Mouse (Mus musculus): Measurements from ENCODE around the gene Nfatc2. TPM values are rescaled to one million over a fixed set of nuclear protein-coding genes. Genes with fewer than 3 reads are reported as not detected.
A peak's percentile ranks its signal among the peaks of the same experiment; 100 is the strongest.

Gene Nfatc2
- total and polyA plus RNA-seq, 2 experiments from 2014 or later = 6.4 to 7.3 TPM

GRCm38 (mm10) chr2:168527430-168527792, 74.0 kb downstream of the Nfatc2 start:
- WGBS = 92% methylated on average over 10 of the region's 10 CpGs
- TF ChIP-seq CTCF (IDR thresholded peaks at IDR 0.05) = no peak
- Histone ChIP-seq H3K4me3 (ENCODE audit: low read depth, low read length) (no peak overlapping the region), H3K9me3 (ENCODE audit: low read length) (no peaks in the 10 kb centered on the region), H3K27ac (ENCODE audit: low read depth, low read length) (no peak overlapping the region), H3K9ac (replicated peaks; ENCODE audit: low read length, poor library complexity, severe bottlenecking) (no peak overlapping the region), H3K4me1 (ENCODE audit: insufficient read depth, low read length) (peaks cover 3% of the 10 kb centered on the region), H3K4me2 (ENCODE audit: low read depth, low read length, poor library complexity, severe bottlenecking) (no peak overlapping the region), H3K27me3 (ENCODE audit: insufficient read depth, low read length) (no peaks in the 10 kb centered on the region), H3K36me3 (ENCODE audit: insufficient read depth, low read length) (no peaks in the 10 kb centered on the region)
- ATAC-seq (ENCODE audit: low FRiP score) (no peak), DNase-seq (ENCODE audit: low spot score) (no peak)

DNA sequence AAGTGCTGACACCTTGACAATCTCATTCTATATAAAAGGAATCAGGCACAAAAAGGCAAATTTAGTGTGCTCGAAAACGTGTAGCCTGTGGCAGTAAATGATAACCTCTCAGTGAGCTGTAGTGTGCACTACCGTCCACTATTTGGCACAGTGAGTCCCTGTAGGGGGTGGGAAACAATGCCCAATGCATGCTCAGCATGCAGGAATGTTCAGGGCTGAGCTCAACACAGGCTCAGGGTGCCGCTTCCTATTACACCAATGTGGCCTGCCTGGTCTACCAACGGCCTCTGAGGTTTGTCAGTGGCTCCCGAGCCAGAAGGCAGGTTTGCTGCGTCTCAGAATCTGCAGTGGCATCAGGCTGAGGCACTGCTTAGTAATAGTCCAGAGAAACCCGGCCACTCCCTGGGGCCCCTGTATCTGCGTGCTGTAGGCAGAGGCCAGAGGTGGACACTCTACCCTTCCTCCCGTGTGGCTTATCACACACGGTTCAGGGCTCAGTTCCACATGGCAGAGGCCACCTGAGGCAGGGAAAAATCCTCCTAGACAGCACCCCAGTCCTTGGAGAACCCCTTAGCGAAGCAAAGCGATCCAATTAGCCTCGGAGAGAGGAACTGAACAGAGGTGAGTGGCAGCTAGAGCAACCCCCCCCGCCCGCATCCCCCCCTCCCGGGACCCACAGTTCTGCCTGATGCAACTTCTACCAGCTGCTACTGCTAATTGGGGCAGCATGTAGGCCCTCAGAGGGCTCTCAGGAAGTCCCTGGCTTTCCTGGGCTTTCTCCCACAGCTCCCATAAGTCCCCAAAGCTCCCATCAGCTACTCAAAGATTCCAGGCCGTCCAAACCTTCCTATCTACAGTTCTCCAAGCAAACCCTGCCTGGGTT, 74.7 kb downstream of the Nfatc2 start:
- H3K27ac ChIP-seq (ENCODE audit: low read depth, low read length) = no peak overlapping the region

DNA sequence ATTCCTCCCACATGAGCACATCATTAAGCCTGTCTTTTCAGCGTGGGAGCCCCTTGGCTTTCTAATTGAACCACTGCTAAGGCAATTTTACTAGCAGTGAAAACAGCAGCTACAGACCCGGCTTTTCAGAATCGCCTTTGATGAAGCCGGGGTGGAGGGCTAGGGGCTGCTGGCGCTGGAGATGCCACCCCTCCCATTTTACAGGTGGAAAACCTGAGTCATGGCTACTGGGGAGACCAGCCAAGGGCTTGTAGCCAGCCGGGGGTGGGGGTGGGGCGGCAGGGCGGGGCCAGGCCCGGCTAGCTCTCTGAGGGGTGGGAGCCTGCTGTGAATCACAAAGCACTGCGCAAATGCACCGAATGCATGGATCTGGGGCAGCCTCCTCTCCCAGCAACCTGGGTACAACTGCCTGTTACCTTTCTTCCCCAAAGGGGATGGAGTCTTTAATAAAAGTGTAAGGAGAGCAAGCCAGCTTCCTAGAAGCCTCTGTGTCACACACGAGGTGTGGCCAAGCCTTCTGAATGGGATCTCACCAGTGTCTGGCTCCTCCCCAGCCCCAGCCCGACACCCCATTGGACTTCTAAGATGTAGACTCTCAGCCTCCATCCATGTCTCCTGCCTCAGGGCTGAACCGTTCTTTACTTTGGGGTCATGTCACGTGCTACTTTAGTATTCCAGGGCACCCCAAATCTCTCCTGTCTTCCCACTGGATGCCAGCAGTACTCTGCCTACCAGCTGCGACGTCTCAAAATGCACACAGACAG, 75.9 kb downstream of the Nfatc2 start:
- peak overlapping the region; percentile 50 for H3K4me2 ChIP-seq (ENCODE audit: low read depth, low read length, poor library complexity, severe bottlenecking)
- no peak for TF ChIP-seq CTCF (IDR thresholded peaks at IDR 0.05)
- peak; percentile 44 for DNase-seq (ENCODE audit: low spot score)

More for the DNA sequence above, 74.7 kb downstream of the Nfatc2 start:
- WGBS = 80% methylated on average over 18 of the region's 18 CpGs
- no peak overlapping the region for H3K9ac ChIP-seq (replicated peaks; ENCODE audit: low read length, poor library complexity, severe bottlenecking)
- peaks cover 3% of the 10 kb centered on the region for H3K4me1 ChIP-seq (ENCODE audit: insufficient read depth, low read length)
- H3K36me3 ChIP-seq (ENCODE audit: insufficient read depth, low read length) = no peaks in the 10 kb centered on the region
- no peaks in the 10 kb centered on the region for H3K9me3 ChIP-seq (ENCODE audit: low read length)
- no peak for DNase-seq (ENCODE audit: low spot score)
- no peak overlapping the region for H3K4me2 ChIP-seq (ENCODE audit: low read depth, low read length, poor library complexity, severe bottlenecking)
- H3K27me3 ChIP-seq (ENCODE audit: insufficient read depth, low read length) = no peaks in the 10 kb centered on the region
- no peak for ATAC-seq (ENCODE audit: low FRiP score)
- no peak overlapping the region for H3K4me3 ChIP-seq (ENCODE audit: low read depth, low read length)
- TF ChIP-seq CTCF (IDR thresholded peaks at IDR 0.05) = no peak

DNA sequence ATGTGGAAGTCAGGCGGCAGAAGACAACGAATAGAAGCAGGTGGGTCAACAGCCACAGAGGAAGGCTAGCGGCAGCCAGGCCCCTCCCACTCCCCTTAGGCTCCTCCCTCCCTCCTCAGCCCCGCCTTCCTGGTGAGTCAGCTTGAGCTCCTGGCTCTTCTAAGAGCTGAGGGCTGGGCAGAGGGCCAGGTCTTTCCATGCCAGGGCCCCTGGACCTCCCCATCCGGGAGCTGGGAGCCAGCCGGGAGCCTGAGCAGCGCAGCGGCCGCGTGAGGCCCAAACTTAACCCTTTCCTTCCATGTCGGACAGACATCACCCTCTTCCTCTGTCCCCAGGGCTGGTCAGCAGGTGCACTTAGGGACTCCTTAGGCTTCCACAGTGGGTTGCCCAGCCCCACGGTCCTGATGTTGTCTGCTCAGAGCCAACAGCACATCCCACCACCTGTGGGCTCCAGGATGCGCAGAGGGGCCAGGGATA, 76.5 kb downstream of the Nfatc2 start:
- Histone ChIP-seq H3K9ac (replicated peaks; ENCODE audit: low read length, poor library complexity, severe bottlenecking) (peak overlapping the region; percentile 33; the same call in 1 of the 2 replicates), H3K36me3 (ENCODE audit: insufficient read depth, low read length) (no peaks in the 10 kb centered on the region), H3K4me3 (ENCODE audit: low read depth, low read length) (peak overlapping the region; percentile 18; the same call in 1 of the 2 replicates), H3K4me1 (ENCODE audit: insufficient read depth, low read length) (peaks cover 3% of the 10 kb centered on the region), H3K4me2 (ENCODE audit: low read depth, low read length, poor library complexity, severe bottlenecking) (peak overlapping the region; percentile 50), H3K9me3 (ENCODE audit: low read length) (no peaks in the 10 kb centered on the region), H3K27ac (ENCODE audit: low read depth, low read length) (peak overlapping the region; percentile 38; the same call in 1 of the 2 replicates), H3K27me3 (ENCODE audit: insufficient read depth, low read length) (no peaks in the 10 kb centered on the region)
- no peak for TF ChIP-seq CTCF (IDR thresholded peaks at IDR 0.05)
- 4% methylated on average over 13 of the region's 13 CpGs for WGBS
- DNase-seq (ENCODE audit: low spot score) = peak; percentile 94
- ATAC-seq (ENCODE audit: low FRiP score) = peak; percentile 87

More for the DNA sequence above, 75.9 kb downstream of the Nfatc2 start:
- H3K4me1 ChIP-seq (ENCODE audit: insufficient read depth, low read length) = peaks cover 3% of the 10 kb centered on the region
- 8% methylated on average over 17 of the region's 17 CpGs for WGBS
- peak overlapping the region; percentile 38; the same call in 1 of the 2 replicates for H3K27ac ChIP-seq (ENCODE audit: low read depth, low read length)
- H3K36me3 ChIP-seq (ENCODE audit: insufficient read depth, low read length) = no peaks in the 10 kb centered on the region
- peak overlapping the region; percentile 33; the same call in 1 of the 2 replicates for H3K9ac ChIP-seq (replicated peaks; ENCODE audit: low read length, poor library complexity, severe bottlenecking)
- peak; percentile 45; the same call in 1 of the 2 replicates for ATAC-seq (ENCODE audit: low FRiP score)
- H3K27me3 ChIP-seq (ENCODE audit: insufficient read depth, low read length) = no peaks in the 10 kb centered on the region
- peak overlapping the region; percentile 18; the same call in 1 of the 2 replicates for H3K4me3 ChIP-seq (ENCODE audit: low read depth, low read length)
- no peaks in the 10 kb centered on the region for H3K9me3 ChIP-seq (ENCODE audit: low read length)

DNA sequence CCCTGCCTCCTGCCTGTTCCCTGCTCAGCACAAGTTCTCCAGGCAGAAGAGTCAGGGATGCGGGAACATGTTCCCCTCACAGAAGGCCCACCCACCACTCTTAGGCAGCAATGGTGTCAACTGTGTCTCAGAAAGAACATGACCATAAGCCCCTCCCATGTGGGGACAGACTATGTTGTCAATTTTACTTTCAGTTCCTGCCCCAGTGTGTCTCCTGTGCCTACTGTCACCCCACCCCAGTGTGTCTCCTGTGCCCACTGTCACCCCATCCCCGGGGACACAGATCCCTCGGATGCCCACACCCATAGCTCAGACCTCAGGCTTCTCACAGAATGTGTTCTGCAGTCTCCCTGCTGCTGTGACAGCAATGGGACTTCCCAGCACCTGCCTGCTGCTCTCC, 79.2 kb downstream of the Nfatc2 start:
- no peak overlapping the region for H3K9ac ChIP-seq (replicated peaks; ENCODE audit: low read length, poor library complexity, severe bottlenecking)
- H3K9me3 ChIP-seq (ENCODE audit: low read length) = no peaks in the 10 kb centered on the region
- H3K36me3 ChIP-seq (ENCODE audit: insufficient read depth, low read length) = no peaks in the 10 kb centered on the region
- no peak for DNase-seq (ENCODE audit: low spot score)
- H3K27ac ChIP-seq (ENCODE audit: low read depth, low read length) = no peak overlapping the region
- no peak overlapping the region for H3K4me3 ChIP-seq (ENCODE audit: low read depth, low read length)
- H3K27me3 ChIP-seq (ENCODE audit: insufficient read depth, low read length) = no peaks in the 10 kb centered on the region
- peaks cover 3% of the 10 kb centered on the region for H3K4me1 ChIP-seq (ENCODE audit: insufficient read depth, low read length)
- no peak for ATAC-seq (ENCODE audit: low FRiP score)
- TF ChIP-seq CTCF (IDR thresholded peaks at IDR 0.05) = no peak
- WGBS = 71% methylated on average over 3 of the region's 3 CpGs
- no peak overlapping the region for H3K4me2 ChIP-seq (ENCODE audit: low read depth, low read length, poor library complexity, severe bottlenecking)
